Mouse (Mus musculus) kidney, adult 2 months (tissue): Measurements from ENCODE around the gene Prl5a1. TPM values are rescaled to one million over a fixed set of nuclear protein-coding genes. Genes with fewer than 3 reads are reported as not detected.

Source experiments
- DNase-seq: peaks from one replicate; pipeline ENCODE4 v3.0.0; 2021
- H3K27ac ChIP-seq: fragments of 200-500 bp; 2 replicates; pipeline ENCODE4 v1.5.1; 2012; ENCODE audit warnings: low read depth, low read length, control low read depth, inconsistent platforms; ENCODE audit not compliant: insufficient read depth
- H3K27me3 ChIP-seq: fragments of 200-500 bp; replicated peaks from 2 replicates; pipeline ENCODE4 v1.6.1; 2012; ENCODE audit warnings: mild to moderate bottlenecking, moderate library complexity, low read length, inconsistent platforms; ENCODE audit not compliant: control insufficient read depth, insufficient read depth
- H3K36me3 ChIP-seq: fragments of 200-500 bp; 2 replicates; pipeline ENCODE4 v1.6.1; 2012; ENCODE audit warnings: mild to moderate bottlenecking, moderate library complexity, low read length, inconsistent platforms; ENCODE audit not compliant: control insufficient read depth, insufficient read depth
- H3K4me1 ChIP-seq: fragments of 200-500 bp; 2 replicates; pipeline ENCODE4 v1.6.1; 2011; ENCODE audit warnings: low read length; ENCODE audit not compliant: control insufficient read depth, insufficient read depth
- H3K4me3 ChIP-seq: fragments of 200-500 bp; 2 replicates; pipeline ENCODE4 v1.5.1; 2011; ENCODE audit warnings: mild to moderate bottlenecking, low read depth, low read length, control low read depth; ENCODE audit not compliant: insufficient read depth
- CTCF ChIP-seq: fragments of 200-500 bp; conservative IDR thresholded peaks from 2 replicates; pipeline ENCODE4 v1.5.1; 2011; ENCODE audit warnings: low read depth, mild to moderate bottlenecking, control low read depth, low read length, moderate library complexity, mixed read lengths; ENCODE audit not compliant: insufficient read depth, insufficient read length
- POLR2A ChIP-seq: fragments of 200-500 bp; IDR thresholded peaks from one replicate; pipeline ENCODE4 v1.6.1; 2011; ENCODE audit warnings: low read depth, low read length, control low read depth
- WGBS: fragments of 180-500 bp; shearing (Covaris S2); methylation state at CpG from one replicate; pipeline ENCODE4 v1.1.7; 2018; 5-methylcytosine and 5-hydroxymethylcytosine counted together
- polyA plus RNA-seq: library from polyadenylated mRNA; depleted of rRNA; stranded (reverse); fragments of >200 nt; gene quantifications from 2 replicates; pipeline ENCODE4 v1.2.3, GENCODE M21; 2012; rRNA removed

Prl5a1 gene
- polyA plus RNA-seq = not detected in 2 replicates

DNA sequence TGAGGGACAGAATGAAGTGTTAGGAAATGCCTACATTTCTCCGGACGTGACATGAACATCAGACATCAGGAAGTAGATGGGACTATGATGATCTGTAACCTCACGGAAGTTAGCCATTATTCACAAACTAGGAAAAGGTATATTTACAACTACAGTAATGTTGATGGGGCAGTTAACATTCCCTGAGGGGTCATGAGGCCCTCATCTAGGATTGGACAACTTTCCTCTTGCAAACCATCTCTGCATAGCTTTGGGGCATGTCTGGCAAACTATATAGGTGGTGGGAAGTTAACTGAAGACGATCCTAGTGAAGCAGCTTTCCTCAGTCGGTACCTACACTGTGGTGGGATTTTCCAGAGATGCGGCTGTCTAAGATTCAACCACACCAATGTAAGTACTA lies at the start of gene Prl5a1:
Gene Prl5a1, plus strand, starts transcription at position 301 of the 400 bp plus-strand sequence.
- 82% methylated on average over 6 of the region's 6 CpGs for WGBS
- Histone ChIP-seq H3K36me3 (no peaks in the 10 kb centered on the region), H3K27me3 (no peaks in the 10 kb centered on the region), H3K4me1 (no peaks in the 10 kb centered on the region), H3K27ac (no peak within 1 kb of the TSS), H3K4me3 (no peak within 1 kb of the TSS)
- TF ChIP-seq POLR2A = no peak
- DNase-seq = no peak

GRCm38 (mm10) chr13:28096161-28096560 lies 46.1 kb upstream of the Prl5a1 start:
- H3K36me3 ChIP-seq = no peaks in the 10 kb centered on the region

DNA sequence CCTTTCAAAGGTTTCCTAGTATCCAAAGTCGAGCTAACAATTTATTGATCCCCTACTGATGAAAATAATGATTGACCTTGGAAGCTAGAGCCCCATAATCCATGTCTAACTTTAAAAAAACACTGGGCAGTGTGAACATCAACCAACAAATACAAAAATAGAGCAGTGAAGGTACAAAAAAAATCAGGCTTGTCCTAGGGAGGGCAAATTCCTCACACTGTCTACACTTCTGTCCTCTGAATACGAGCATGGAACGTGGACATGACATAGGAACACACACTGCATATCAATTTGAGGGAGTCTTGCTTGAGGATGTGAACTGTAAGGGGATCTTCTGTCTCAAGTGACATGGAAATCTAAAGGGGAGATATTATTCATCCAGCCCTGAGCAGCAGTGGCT lies 33.7 kb upstream of the Prl5a1 start:
- H3K27ac ChIP-seq = no peak overlapping the region
- H3K4me3 ChIP-seq = no peak overlapping the region
- H3K4me1 ChIP-seq = no peaks in the 10 kb centered on the region
- no peak for TF ChIP-seq POLR2A
- H3K27me3 ChIP-seq = no peaks in the 10 kb centered on the region
- H3K36me3 ChIP-seq = no peaks in the 10 kb centered on the region
- 58% methylated on average over 3 of the region's 3 CpGs for WGBS
- DNase-seq = no peak

More at GRCm38 (mm10) chr13:28096161-28096560, 46.1 kb upstream of the Prl5a1 start:
- Histone ChIP-seq H3K4me1 (no peaks in the 10 kb centered on the region), H3K27me3 (no peaks in the 10 kb centered on the region), H3K27ac (no peak overlapping the region), H3K4me3 (no peak overlapping the region)
- DNase-seq = no peak
- TF ChIP-seq POLR2A (no peak), CTCF (no peak)

DNA sequence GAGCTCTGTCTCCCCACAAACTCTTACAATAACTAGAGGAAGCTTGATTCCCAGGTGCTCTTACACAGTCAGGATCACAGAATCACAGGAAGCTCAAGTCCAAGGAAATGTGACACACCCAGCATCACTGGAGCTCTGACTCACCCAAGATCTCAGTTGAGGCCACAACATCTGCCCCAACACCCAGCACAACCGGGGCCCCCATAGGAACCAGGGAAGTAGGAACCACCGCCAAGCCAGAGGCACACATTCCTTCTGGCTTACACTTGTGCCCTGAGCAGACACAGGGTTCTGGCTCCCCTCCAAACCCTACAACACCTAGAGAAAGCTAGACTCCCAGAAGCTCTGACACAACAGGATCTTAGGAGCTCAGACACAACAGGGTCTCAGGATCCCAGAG lies 9.5 kb upstream of the Prl5a1 start:
- no peaks in the 10 kb centered on the region for H3K27me3 ChIP-seq
- 82% methylated on average over 2 of the region's 2 CpGs for WGBS
- no peaks in the 10 kb centered on the region for H3K36me3 ChIP-seq
- H3K4me3 ChIP-seq = no peak overlapping the region
- no peak for DNase-seq
- H3K27ac ChIP-seq = no peak overlapping the region
- H3K4me1 ChIP-seq = no peaks in the 10 kb centered on the region
- no peak for TF ChIP-seq POLR2A
- no peak for TF ChIP-seq CTCF

DNA sequence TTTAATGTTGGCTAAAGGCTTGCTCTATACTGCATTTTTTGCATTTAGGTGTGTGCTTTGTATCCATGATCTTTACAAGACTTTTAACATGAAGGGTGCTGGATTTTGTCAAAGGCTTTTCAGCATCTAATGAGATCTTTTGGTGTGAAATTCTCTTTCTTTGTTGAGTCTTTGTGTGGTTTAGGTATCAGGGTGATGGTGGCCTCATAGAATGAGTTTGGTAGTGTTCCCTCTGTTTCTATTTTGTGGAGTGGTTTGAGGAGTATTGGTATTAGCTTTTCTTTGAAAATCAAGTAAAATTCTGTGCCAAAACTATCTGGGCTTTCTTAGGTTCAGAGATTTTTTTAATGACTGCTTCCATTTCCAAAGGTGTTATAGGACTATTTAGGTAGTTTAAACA lies 6.5 kb upstream of the Prl5a1 start:
- H3K36me3 ChIP-seq = no peaks in the 10 kb centered on the region
- DNase-seq = no peak
- H3K27me3 ChIP-seq = no peaks in the 10 kb centered on the region
- H3K27ac ChIP-seq = no peak overlapping the region
- H3K4me3 ChIP-seq = no peak overlapping the region
- TF ChIP-seq CTCF (no peak), POLR2A (no peak)
- no peaks in the 10 kb centered on the region for H3K4me1 ChIP-seq

Other genes with a start within 250 kb of the Prl5a1 start
- gene Prl4a1, start 126.3 kb upstream of the Prl5a1 start, polyA plus RNA-seq = not detected in 2 replicates
- gene Gm11361, start 115.0 kb downstream of the Prl5a1 start, polyA plus RNA-seq = 0.67 and 1.5 TPM in 2 replicates